Mouse (Mus musculus): ENCODE results near the gene Cuta. TPM values are rescaled to one million over a fixed set of nuclear protein-coding genes. Genes with fewer than 3 reads are reported as not detected.

The Cuta gene
- total and polyA plus RNA-seq, 2 experiments from 2014 or later: 44.4 to 147 TPM

GRCm38 (mm10) chr17:26941841-26942570 is 2.6 kb upstream of the Cuta start:
- Histone ChIP-seq H3K9me3 (ENCODE audit: low read length) (no peaks in the 10 kb centered on the region), H3K4me3 (ENCODE audit: low read depth, low read length) (peak overlapping the region; percentile 65), H3K4me1 (ENCODE audit: insufficient read depth) (peaks cover 30% of the 10 kb centered on the region), H3K27ac (ENCODE audit: low read depth, low read length) (peak overlapping the region; percentile 93), H3K36me3 (ENCODE audit: insufficient read depth) (peaks cover 6% of the 10 kb centered on the region; the same call in 1 of the 2 replicates), H3K4me2 (ENCODE audit: low read depth) (peak overlapping the region; percentile 97), H3K27me3 (ENCODE audit: insufficient read depth, low read length) (no peaks in the 10 kb centered on the region), H3K9ac (peak overlapping the region; percentile 69)
- WGBS: 3% methylated on average over 4 of the region's 4 CpGs
- no peak for ATAC-seq
- no peak for DNase-seq
- TF ChIP-seq CTCF (IDR thresholded peaks at IDR 0.05; ENCODE audit: low read depth): no peak

- no peak for TF ChIP-seq CTCF (IDR thresholded peaks at IDR 0.05; ENCODE audit: low read depth)
- peak; percentile 80 for DNase-seq
These were observed 1.8 kb upstream of the Cuta start, which contains the start of gene Syngap1 for GRCm38 (mm10) chr17:26941031-26941789. Gene Syngap1, plus strand, starts transcription at chr17:26941253.

GRCm38 (mm10) chr17:26939973-26940300 is 568 bp upstream of the Cuta start:
- no peaks in the 10 kb centered on the region for H3K9me3 ChIP-seq (ENCODE audit: low read length)
- peaks cover 14% of the 10 kb centered on the region for H3K4me1 ChIP-seq (ENCODE audit: insufficient read depth)
- no peak for DNase-seq
- no peak for TF ChIP-seq CTCF (IDR thresholded peaks at IDR 0.05; ENCODE audit: low read depth)
- H3K36me3 ChIP-seq (ENCODE audit: insufficient read depth): peaks cover 19% of the 10 kb centered on the region
- H3K9ac ChIP-seq: peak overlapping the region; percentile 64
- no peaks in the 10 kb centered on the region for H3K27me3 ChIP-seq (ENCODE audit: insufficient read depth, low read length)
- 5% methylated on average over 3 of the region's 3 CpGs for WGBS
- no peak for ATAC-seq
- H3K27ac ChIP-seq (ENCODE audit: low read depth, low read length): peak overlapping the region; percentile 93
- peak overlapping the region; percentile 97 for H3K4me2 ChIP-seq (ENCODE audit: low read depth)
- H3K4me3 ChIP-seq (ENCODE audit: low read depth, low read length): peak overlapping the region; percentile 47

More at GRCm38 (mm10) chr17:26941031-26941789, 1.8 kb upstream of the Cuta start, which contains the start of gene Syngap1:
- Histone ChIP-seq H3K4me3 (ENCODE audit: low read depth, low read length) (peak within 1 kb of the TSS; percentile 65), H3K9ac (peak within 1 kb of the TSS; percentile 69), H3K27me3 (ENCODE audit: insufficient read depth, low read length) (no peaks in the 10 kb centered on the region), H3K36me3 (ENCODE audit: insufficient read depth) (peaks cover 9% of the 10 kb centered on the region; the same call in 1 of the 2 replicates), H3K4me2 (ENCODE audit: low read depth) (peak within 1 kb of the TSS; percentile 97), H3K4me1 (ENCODE audit: insufficient read depth) (peaks cover 22% of the 10 kb centered on the region), H3K27ac (ENCODE audit: low read depth, low read length) (peak within 1 kb of the TSS; percentile 93), H3K9me3 (ENCODE audit: low read length) (no peaks in the 10 kb centered on the region)
- WGBS: 2% methylated on average over 17 of the region's 24 CpGs
- ATAC-seq: peak; percentile 36

GRCm38 (mm10) chr17:26938731-26939130 is 638 bp downstream of the Cuta start:
- peak overlapping the region; percentile 45 for H3K9ac ChIP-seq
- peaks cover 14% of the 10 kb centered on the region for H3K4me1 ChIP-seq (ENCODE audit: insufficient read depth)
- ATAC-seq (no peak), DNase-seq (no peak)
- H3K4me3 ChIP-seq (ENCODE audit: low read depth, low read length): peak overlapping the region; percentile 47
- H3K4me2 ChIP-seq (ENCODE audit: low read depth): peak overlapping the region; percentile 97
- H3K27ac ChIP-seq (ENCODE audit: low read depth, low read length): peak overlapping the region; percentile 60; the same call in 1 of the 2 replicates
- WGBS: 2% methylated on average over 22 of the region's 22 CpGs
- TF ChIP-seq CTCF (IDR thresholded peaks at IDR 0.05; ENCODE audit: low read depth): no peak
- H3K27me3 ChIP-seq (ENCODE audit: insufficient read depth, low read length): no peaks in the 10 kb centered on the region
- peaks cover 26% of the 10 kb centered on the region for H3K36me3 ChIP-seq (ENCODE audit: insufficient read depth)
- no peaks in the 10 kb centered on the region for H3K9me3 ChIP-seq (ENCODE audit: low read length)

- Histone ChIP-seq H3K27me3 (ENCODE audit: insufficient read depth, low read length) (no peaks in the 10 kb centered on the region), H3K36me3 (ENCODE audit: insufficient read depth) (peaks cover 26% of the 10 kb centered on the region), H3K4me1 (ENCODE audit: insufficient read depth) (peaks cover 14% of the 10 kb centered on the region), H3K9me3 (ENCODE audit: low read length) (no peaks in the 10 kb centered on the region), H3K27ac (ENCODE audit: low read depth, low read length) (peak overlapping the region; percentile 60; the same call in 1 of the 2 replicates), H3K4me2 (ENCODE audit: low read depth) (peak overlapping the region; percentile 97), H3K4me3 (ENCODE audit: low read depth, low read length) (peak overlapping the region; percentile 47), H3K9ac (peak overlapping the region; percentile 45; the same call in 1 of the 2 replicates)
- 64% methylated on average over 16 of the region's 16 CpGs for WGBS
- ATAC-seq: no peak
- TF ChIP-seq CTCF (IDR thresholded peaks at IDR 0.05; ENCODE audit: low read depth): no peak
- DNase-seq: no peak
These were observed 1.3 kb downstream of the Cuta start for GRCm38 (mm10) chr17:26937883-26938695.

DNA sequence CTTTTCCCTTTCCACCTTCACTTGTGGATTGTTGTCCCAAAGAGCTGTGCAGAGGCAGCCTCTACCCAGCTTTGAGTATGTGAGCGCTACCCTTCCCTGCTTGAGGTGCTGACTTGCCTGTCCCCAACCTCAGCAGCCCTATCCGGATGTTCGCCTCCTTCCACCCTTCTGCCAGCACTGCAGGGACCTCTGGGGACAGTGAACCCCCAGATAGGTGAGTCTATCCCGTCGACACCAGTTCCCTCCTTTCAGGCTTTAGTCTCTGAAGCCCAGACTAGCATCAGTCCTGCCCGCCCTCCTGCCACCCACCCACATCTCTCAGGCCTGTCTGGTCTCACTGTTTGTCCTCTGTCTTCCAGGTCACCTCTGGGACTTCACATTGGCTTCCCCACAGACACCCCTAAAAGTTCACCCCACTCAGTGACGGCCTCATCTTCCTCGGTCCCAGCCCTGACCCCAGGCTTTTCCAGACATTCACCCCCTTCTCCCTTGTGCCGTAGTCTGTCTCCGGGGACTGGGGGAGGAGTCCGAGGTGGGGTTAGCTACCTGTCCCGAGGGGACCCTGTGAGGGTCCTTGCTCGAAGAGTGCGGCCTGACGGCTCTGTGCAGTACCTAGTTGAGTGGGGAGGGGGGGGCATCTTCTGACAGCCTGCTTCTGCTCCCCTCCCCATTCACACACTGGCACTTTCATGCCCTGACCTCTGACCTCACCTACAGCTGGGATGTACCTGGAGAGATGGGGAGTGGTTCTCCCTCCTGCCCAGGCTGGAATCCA is 2.3 kb downstream of the Cuta start:
- Histone ChIP-seq H3K27me3 (ENCODE audit: insufficient read depth, low read length) (no peaks in the 10 kb centered on the region), H3K4me2 (ENCODE audit: low read depth) (no peak overlapping the region), H3K27ac (ENCODE audit: low read depth, low read length) (no peak overlapping the region), H3K36me3 (ENCODE audit: insufficient read depth) (peaks cover 26% of the 10 kb centered on the region), H3K9ac (no peak overlapping the region), H3K9me3 (ENCODE audit: low read length) (no peaks in the 10 kb centered on the region), H3K4me1 (ENCODE audit: insufficient read depth) (peaks cover 9% of the 10 kb centered on the region), H3K4me3 (ENCODE audit: low read depth, low read length) (no peak overlapping the region)
- DNase-seq (no peak), ATAC-seq (no peak)
- WGBS: 91% methylated on average over 15 of the region's 15 CpGs
- no peak for TF ChIP-seq CTCF (IDR thresholded peaks at IDR 0.05; ENCODE audit: low read depth)
